Mouse (Mus musculus): ENCODE results near the gene Prr5l.

Prr5l gene

DNA sequence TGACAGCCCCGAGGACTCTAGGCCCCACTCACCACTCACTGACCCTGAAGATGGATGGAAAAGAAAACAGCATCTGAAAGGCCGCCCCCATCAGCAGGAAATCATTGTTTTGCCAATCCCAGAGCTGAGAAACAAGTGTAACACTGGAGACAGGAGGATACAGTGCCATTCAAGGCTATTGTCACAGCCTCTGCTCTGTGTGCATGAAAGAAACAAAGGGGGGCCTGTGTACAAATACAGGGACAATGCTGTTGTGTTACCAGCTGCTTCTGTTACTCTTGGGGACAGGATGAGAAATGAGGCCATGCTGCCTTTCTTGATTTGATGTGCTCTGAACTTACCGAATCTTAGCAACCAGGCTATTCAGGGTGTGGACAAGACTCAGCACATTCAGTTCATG lies at the start of gene Prr5l:
Prr5l (minus strand) TSS at position 30 of the 400 bp plus-strand sequence.
- DNase-seq (ENCODE audit: low spot score) = no peak

DNA sequence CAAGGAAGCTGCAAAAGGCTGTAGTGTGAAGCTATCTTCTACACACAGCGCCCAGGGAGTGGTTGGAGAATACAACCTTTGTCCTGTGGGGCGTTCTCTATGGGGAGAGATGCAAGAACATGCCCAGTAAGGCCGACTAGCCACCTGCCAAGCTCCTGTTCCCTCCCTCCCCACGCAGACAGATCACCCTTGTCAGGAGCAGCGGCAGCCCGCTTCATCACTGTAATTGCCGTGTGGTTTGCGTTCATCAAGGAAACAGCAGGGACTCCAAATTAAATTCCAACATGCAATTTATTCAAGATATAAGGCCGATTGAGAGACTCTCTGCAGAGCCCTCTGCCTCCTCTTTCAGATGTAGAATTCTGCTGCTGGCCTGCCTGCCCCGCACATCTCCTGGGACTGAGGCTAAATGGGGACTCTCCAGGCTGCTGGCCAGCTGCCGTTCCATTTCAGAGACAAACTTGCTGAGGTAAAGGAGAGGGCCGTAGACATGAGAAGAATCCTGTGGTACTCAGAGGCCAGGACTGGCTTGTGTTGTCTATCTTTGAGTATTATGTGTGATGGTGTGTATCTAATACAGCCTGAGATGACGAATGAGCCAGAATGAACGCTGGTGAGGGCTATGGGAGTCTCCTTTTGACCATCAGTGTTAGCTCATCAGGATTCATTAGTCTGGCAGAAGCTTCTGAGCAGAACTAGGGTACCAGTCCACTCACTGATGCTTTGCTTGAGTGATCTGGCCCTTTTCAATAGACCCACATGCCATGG lies 49.5 kb upstream of the Prr5l start:
- DNase-seq (ENCODE audit: low spot score) = no peak

- DNase-seq (ENCODE audit: low spot score) = no peak
These were observed 42.9 kb upstream of the Prr5l start for GRCm38 (mm10) chr2:101925591-101926188.

DNA sequence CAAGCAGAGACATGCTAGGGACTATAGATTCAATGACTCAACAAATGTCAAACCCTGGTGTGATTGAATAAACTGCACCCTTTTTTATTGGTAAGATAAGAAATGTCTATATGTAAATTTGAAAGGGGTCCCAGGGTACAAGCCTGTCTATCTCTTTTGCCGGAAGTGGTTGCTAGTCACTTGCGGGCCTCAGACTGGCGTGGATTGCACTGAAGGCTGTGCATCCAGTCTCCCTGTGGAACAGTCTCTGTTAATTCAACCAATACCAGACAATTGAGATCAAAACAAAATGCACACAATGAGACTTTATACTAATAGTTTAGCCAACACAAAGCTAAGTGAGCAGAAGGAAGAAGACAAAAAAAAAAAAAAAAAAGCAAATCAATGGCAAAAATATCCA lies 42.4 kb upstream of the Prr5l start:
- DNase-seq (ENCODE audit: low spot score) = no peak

DNA sequence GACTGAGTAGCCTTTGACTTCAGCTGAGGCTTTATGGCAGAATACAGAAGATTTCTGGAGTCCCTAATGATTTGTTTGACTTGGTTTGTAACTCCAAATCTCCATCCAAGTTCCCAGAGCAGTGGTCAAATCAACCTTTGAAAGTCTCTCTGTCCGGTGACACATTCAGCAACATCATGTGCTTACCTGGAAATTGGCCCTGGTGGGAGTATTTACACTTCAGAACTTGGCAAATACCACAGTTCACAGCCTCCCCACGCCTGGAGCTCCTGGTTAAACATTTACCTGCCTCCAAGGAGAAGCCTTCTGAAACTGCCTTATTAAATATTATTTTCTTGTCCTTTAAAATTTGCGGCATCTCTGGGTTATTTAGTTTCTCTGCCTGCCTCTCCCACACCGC lies 40.4 kb upstream of the Prr5l start:
- no peak for DNase-seq (ENCODE audit: low spot score)

DNA sequence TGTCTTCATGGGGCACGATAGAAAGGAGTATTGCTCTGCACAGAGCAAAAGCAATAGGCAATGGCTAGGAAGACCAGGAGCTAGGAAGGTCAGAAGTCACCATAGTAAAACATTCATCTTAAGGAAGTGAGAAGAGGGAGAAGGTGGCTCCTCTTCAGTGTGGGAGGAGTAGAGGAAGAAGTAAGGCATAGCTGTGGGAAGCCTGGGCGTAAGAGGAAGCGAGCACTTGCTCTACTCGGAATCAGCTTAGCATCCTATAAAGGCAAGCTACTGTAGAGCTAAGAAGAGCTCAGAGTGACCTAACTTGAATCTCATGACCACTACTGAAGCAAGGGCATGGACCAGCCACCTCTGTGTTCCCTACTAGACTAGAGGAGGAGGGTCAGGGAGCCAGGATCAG lies 39.5 kb upstream of the Prr5l start:
- no peak for DNase-seq (ENCODE audit: low spot score)

DNA sequence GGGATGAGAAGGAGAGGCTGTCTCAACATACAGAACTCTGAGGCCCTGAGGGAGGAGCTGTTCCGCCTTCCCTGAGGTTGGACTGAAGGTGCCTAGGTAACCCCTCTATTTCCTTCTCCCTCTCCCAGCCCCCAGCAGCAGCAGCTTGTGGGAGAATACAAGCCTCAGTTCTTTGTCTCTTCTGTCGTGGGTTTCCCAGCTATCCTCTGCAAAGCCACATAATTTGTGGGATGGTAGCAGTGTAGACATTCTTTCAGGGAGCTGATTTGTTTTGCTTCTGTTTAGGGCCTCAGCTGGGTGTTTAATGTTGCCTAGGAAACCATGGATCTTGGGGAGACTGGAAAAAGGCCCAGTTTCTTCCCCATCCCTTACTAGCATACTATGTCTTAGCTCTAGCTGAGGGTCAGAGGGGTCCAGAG lies 37.3 kb upstream of the Prr5l start:
- no peak for DNase-seq (ENCODE audit: low spot score)

DNA sequence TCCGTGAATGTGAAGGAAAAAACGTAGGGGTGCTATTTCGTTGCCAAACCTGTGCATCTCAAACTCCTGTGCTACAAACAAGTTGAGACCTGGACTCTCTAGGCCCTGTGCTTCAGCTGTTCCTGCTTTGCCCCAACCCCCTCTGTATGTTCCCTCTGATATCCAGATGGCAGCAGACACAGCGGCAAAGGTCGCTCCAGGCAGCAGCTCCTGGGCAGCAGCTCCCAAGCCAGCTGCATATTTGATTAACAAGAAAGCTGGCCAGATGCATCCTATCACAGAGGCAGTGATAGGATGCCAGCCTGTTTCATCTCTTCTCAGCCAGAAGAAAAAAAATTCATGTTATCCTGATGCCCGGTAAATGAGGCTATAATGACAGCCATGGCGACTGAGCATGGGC lies 35.7 kb upstream of the Prr5l start:
- DNase-seq (ENCODE audit: low spot score) = no peak

DNA sequence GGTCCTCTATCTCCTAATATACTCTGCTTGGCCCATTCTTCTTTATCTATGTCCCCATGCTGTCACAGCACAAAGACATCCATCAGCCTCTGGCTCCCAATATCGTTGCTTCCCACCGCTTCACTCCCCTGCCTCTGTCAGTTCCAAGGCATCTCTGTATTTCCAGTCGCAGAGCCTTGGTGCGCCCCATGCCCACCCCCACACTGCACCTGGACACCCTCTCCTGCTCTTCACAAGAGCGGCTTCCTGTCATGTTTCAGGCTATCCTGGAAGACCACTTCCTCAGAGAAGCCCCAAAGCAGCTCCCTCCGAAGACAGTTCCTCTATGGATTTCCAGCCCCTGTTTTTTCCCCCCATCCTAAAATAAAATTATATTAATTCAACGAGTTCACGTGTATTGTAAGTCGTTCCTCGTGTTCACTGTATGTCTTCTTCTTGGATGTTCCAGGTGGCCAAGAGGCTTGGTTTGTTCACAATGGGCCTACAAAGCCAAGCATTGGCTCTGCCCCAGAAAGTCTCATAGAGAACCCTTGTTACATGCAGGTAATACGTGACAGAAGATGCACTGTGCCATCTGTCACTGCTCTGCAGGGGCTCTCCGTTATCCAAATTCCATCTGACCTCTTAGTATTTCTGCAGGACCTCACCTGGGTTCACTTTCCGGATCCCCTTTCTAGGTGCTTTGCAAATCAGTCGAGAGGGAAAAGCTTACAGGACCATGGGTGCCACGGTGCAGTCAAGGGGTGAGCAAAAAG lies 26.7 kb upstream of the Prr5l start:
- no peak for DNase-seq (ENCODE audit: low spot score)

GRCm38 (mm10) chr2:101908773-101909172 lies 25.9 kb upstream of the Prr5l start:
- DNase-seq (ENCODE audit: low spot score) = no peak

- DNase-seq (ENCODE audit: low spot score) = no peak
These were observed 24.7 kb upstream of the Prr5l start for GRCm38 (mm10) chr2:101907386-101908022.

DNA sequence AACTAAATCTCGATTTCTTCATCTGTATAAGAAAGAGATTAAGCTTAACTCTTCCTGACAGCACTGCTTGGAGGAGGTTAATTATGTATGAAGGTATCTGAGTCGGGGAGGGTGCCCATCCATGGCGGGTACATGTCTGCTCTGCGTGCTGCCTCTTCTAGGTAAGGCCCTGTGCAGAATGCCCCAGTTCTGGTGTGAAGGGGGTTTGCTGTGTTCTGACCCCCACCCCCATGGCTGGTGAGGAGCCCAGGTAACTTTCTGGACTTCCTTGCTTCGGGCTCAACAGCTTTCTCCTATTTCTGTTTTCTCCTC lies 23.5 kb upstream of the Prr5l start:
- no peak for DNase-seq (ENCODE audit: low spot score)

DNA sequence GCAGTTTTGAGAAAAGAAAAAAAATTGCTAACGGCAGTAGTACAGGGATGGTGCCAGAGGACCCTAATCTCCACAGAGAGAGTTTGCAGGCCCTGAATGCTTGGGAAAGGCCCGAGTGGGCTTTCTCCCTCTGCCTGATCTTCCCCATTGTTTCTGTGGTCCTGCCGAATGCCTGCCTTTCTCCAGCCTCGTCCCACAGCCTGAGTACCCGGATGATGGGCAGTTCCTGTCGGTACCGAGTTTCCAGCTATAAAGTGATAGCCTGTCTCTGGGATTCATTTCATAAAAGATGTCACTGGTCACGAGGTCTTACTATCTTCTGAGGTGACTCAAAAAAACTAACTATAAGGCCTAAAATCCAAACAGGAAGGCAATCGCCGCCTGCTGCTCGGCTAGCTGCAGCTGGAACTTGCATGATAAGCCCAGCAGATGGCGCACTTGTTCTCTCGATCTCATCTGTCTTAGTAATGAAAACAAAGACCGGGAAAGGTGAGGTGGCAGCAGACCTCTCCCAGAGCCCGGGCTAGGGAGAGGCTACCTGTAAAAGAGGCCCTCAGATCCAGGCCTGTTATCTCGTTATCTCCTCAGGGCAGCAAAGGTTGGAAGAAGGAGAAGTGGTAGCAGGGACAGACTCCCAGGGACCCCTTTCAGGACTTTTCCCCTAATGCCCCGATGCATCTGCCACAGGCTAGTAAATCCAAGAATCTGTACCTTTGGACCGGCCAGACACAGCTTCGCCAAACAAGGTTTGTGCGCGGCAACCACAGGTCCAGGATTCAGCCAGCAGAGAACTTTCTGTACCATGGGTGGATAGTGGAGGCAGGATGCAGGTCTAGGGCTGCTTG lies 22.9 kb upstream of the Prr5l start:
- peak; percentile 54 for DNase-seq (ENCODE audit: low spot score)

DNA sequence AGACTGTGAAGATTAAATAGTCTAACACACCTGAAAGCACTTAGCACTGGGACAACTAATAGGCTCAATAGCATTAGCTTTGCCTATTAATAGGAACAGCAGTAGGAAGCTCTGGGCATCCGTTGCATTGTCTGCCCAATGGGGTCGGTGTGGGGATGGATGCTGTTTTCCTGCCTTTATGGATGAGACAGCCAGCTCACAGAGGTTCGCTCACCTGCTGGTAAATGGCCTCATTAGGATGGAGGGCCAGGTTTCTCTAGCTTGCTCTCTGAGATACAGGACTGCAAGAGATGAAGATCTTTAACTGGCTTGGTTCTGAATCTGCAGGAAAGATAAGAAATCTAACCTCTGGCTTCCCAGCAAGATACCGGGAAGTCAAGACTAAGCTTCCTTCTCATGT lies 19.4 kb upstream of the Prr5l start:
- no peak for DNase-seq (ENCODE audit: low spot score)

DNA sequence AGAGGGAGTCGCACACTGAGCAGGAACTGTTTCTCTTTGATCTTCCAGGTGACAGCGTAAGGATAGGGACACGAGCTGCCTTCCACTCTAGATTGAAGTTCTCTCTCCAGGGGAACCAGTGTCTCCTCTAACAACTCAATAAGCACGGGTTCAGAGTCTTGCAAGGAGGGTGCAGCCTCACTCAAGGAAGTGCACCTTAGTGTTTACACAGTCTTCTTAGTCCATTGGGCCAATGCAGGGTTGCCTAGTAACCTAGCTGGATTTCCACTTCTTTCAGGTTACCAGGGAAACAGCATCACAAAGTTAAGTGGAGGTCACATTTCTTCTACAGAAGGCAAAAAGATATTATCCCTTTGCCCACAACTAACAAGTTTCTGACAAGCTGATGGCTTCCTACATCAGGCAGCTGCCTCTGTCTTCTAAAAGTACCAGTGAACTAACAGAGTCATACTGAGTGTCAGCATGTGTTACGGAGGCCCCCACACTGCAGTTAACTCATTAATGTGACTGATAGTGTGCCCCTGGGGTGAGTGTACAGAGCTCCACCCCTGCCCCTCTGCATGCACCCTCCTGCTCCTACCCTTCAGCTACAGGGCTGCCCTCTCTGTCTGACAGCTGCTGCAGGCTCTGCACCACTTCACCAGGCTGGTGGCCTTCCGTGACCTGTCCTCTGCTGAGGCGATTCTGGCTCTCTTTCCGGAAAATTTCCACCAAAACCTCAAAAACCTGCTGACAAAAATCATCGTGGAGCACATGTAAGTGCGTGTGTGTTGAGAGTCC lies 13.8 kb upstream of the Prr5l start:
- DNase-seq (ENCODE audit: low spot score) = no peak

GRCm38 (mm10) chr2:101894126-101894525 lies 11.3 kb upstream of the Prr5l start:
- DNase-seq (ENCODE audit: low spot score) = no peak

- no peak for DNase-seq (ENCODE audit: low spot score)
These were observed 8.3 kb upstream of the Prr5l start for GRCm38 (mm10) chr2:101891143-101891542.

- DNase-seq (ENCODE audit: low spot score) = no peak
These were observed 6.1 kb upstream of the Prr5l start for GRCm38 (mm10) chr2:101888886-101889285.

GRCm38 (mm10) chr2:101885768-101886438 lies 3.1 kb upstream of the Prr5l start, which contains the start of gene Commd9:
Commd9 (plus strand) TSS chr2:101886247.
- peak; percentile 73 for DNase-seq (ENCODE audit: low spot score)

DNA sequence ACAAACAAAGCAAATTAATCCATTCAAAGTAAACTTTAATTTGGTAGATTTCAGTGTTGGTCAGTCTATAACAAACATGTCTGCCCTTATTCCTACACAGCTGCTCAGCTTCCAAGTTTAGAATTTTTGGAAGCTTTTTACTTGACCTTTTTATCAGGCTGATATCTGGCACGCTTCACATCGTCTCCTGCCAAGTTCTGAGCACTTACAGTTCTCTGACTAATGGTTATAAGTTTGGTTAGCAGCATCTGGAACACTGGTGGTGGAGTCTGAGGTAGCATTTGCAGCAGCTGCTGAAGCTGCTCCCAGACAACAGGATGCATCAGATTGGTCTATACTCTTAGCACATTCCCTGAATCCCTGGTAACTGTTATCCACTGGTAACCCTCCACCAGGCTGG lies 1.5 kb upstream of the Prr5l start:
- no peak for DNase-seq (ENCODE audit: low spot score)
